Mouse (Mus musculus): ENCODE measurements at regions not wholly inside any gene's neighbourhood (a gene's known extent, or its start where the extent isn't known, plus 50 kb on each side); places are given as distances from the start of the nearest gene placed in this dataset.
"Not testable (repeated sequence)": the region's sequence is repeated elsewhere in the genome, so short reads cannot be mapped to it uniquely, and the experiment has no call there.

- DNase-seq (ENCODE audit: extremely low read depth) = no peak
- Histone ChIP-seq H3K79me2 (replicated peaks; ENCODE audit: control insufficient read depth, extremely low read depth, insufficient read depth, poor library complexity, severe bottlenecking) (no peaks in the 10 kb centered on the region), H3K9me3 (replicated peaks; ENCODE audit: low read length) (peaks cover 3% of the 10 kb centered on the region), H3K36me3 (replicated peaks in 1 of 2; ENCODE audit: control insufficient read depth in 1 of 2, insufficient read depth in 1 of 2, low read length in 1 of 2) (peaks cover 2 to 3% of the 10 kb centered on the region in 2 experiments), H3K4me2 (ENCODE audit: insufficient read depth, low read depth, poor library complexity, severe bottlenecking) (peak overlapping the region; percentile 75; the same call in 1 of the 2 replicates), H3K27ac (ENCODE audit: insufficient read depth, low read depth) (no peak overlapping the region), H3K4me1 (ENCODE audit: control insufficient read depth in 1 of 2, insufficient read depth in 2 of 2) (peaks cover 0 to 3% of the 10 kb centered on the region in 2 experiments; a peak in 2 of 4 replicates), H3K9ac (ENCODE audit: insufficient read depth, low read depth) (peak overlapping the region; percentile 64), H3K4me3 (replicated peaks in 1 of 3; ENCODE audit: low read depth in 2 of 3, low read length in 2 of 3, poor library complexity in 1 of 3) (peak overlapping the region; percentile 16 to 67 (median 55)), H3K27me3 (replicated peaks) (no peaks in the 10 kb centered on the region)
- dilution Hi-C loops (cut with MboI; ENCODE audit: extremely low pct_ligation_motif_present, extremely low pct_unique_long_range_greater_than_20kb, low sequenced_read_pairs) = no loop called here
- TF ChIP-seq ZNF384 (IDR thresholded peaks at IDR 0.05; ENCODE audit: low read depth, low read length) (peak; percentile 89), IRF4 (IDR thresholded peaks at IDR 0.05; ENCODE audit: low read depth, low read length) (no peak)
- in situ Hi-C loops (cut with MboI; ENCODE audit: low pct_ligation_motif_present, low pct_unique_long_range_greater_than_20kb, low sequenced_read_pairs) = no loop called here
These were observed 2591.1 kb downstream of the Gm37988 start for GRCm38 (mm10) chr1:7398678-7399218.

GRCm38 (mm10) chr1:7405651-7406050 lies 2598.0 kb downstream of the Gm37988 start:
- H3K4me1 ChIP-seq (ENCODE audit: control insufficient read depth in 1 of 2, insufficient read depth in 2 of 2); H3K27me3 ChIP-seq (replicated peaks); in situ Hi-C loops (cut with MboI; ENCODE audit: low pct_ligation_motif_present, low pct_unique_long_range_greater_than_20kb, low sequenced_read_pairs); H3K9me3 ChIP-seq (replicated peaks; ENCODE audit: low read length); H3K79me2 ChIP-seq (replicated peaks; ENCODE audit: control insufficient read depth, extremely low read depth, insufficient read depth, poor library complexity, severe bottlenecking); H3K9ac ChIP-seq (ENCODE audit: insufficient read depth, low read depth); H3K4me2 ChIP-seq (ENCODE audit: insufficient read depth, low read depth, poor library complexity, severe bottlenecking); DNase-seq (ENCODE audit: extremely low read depth); H3K4me3 ChIP-seq (replicated peaks in 1 of 3; ENCODE audit: low read depth in 2 of 3, low read length in 2 of 3, poor library complexity in 1 of 3); dilution Hi-C loops (cut with MboI; ENCODE audit: extremely low pct_ligation_motif_present, extremely low pct_unique_long_range_greater_than_20kb, low sequenced_read_pairs); H3K36me3 ChIP-seq (replicated peaks in 1 of 2; ENCODE audit: control insufficient read depth in 1 of 2, insufficient read depth in 1 of 2, low read length in 1 of 2); H3K27ac ChIP-seq (ENCODE audit: insufficient read depth, low read depth): not testable (repeated sequence)

- H3K9me3 ChIP-seq (replicated peaks; ENCODE audit: low read length) = no peaks in the 10 kb centered on the region
- no peaks in the 10 kb centered on the region for H3K79me2 ChIP-seq (replicated peaks; ENCODE audit: control insufficient read depth, extremely low read depth, insufficient read depth, poor library complexity, severe bottlenecking)
- DNase-seq (ENCODE audit: extremely low read depth) = no peak
- peaks cover 0 to 2% of the 10 kb centered on the region in 2 experiments; a peak in 1 of 4 replicates for H3K4me1 ChIP-seq (ENCODE audit: control insufficient read depth in 1 of 2, insufficient read depth in 2 of 2)
- H3K27ac ChIP-seq (ENCODE audit: insufficient read depth, low read depth) = no peak overlapping the region
- H3K36me3 ChIP-seq (replicated peaks in 1 of 2; ENCODE audit: control insufficient read depth in 1 of 2, insufficient read depth in 1 of 2, low read length in 1 of 2) = no peaks in the 10 kb centered on the region
- no peak for TF ChIP-seq TCF12 (IDR thresholded peaks at IDR 0.05; ENCODE audit: low read depth, low read length)
- TF ChIP-seq MYC (IDR thresholded peaks at IDR 0.05; ENCODE audit: low read depth, low read length) = no peak
- no peak for TF ChIP-seq MAZ (IDR thresholded peaks at IDR 0.05; ENCODE audit: low read depth, low read length)
- TF ChIP-seq POLR2A (IDR thresholded peaks at IDR 0.05; ENCODE audit: low read depth, low read length) = no peak
- no peak for TF ChIP-seq ZMIZ1 (IDR thresholded peaks at IDR 0.05; ENCODE audit: low read depth, low read length)
- TF ChIP-seq PAX5 (IDR thresholded peaks at IDR 0.05; ENCODE audit: low read length) = no peak
- TF ChIP-seq POLR2AphosphoS2 (IDR thresholded peaks at IDR 0.05; ENCODE audit: low read depth, low read length) = no peak
- TF ChIP-seq MAFK (IDR thresholded peaks at IDR 0.05; ENCODE audit: insufficient replicate concordance, low read length) = no peak
- TF ChIP-seq CHD1 (IDR thresholded peaks at IDR 0.05; ENCODE audit: low read depth, low read length) = no peak
- no peak for TF ChIP-seq ZC3H11A (IDR thresholded peaks at IDR 0.05; ENCODE audit: low read depth, low read length)
- TF ChIP-seq JUND (conservative IDR thresholded peaks at IDR 0.05; ENCODE audit: low read depth, low read length) = no peak
- TF ChIP-seq ZNF384 (IDR thresholded peaks at IDR 0.05; ENCODE audit: low read depth, low read length) = no peak
- no peak for TF ChIP-seq ZKSCAN1 (IDR thresholded peaks at IDR 0.05; ENCODE audit: borderline replicate concordance, low read depth, low read length)
- TF ChIP-seq MEF2A (IDR thresholded peaks at IDR 0.05; ENCODE audit: borderline replicate concordance, low read depth, low read length) = no peak
- no peaks in the 10 kb centered on the region for H3K27me3 ChIP-seq (replicated peaks)
- no peak overlapping the region for H3K4me2 ChIP-seq (ENCODE audit: insufficient read depth, low read depth, poor library complexity, severe bottlenecking)
- in situ Hi-C loops (cut with MboI; ENCODE audit: low pct_ligation_motif_present, low pct_unique_long_range_greater_than_20kb, low sequenced_read_pairs) = no loop called here
- dilution Hi-C loops (cut with MboI; ENCODE audit: extremely low pct_ligation_motif_present, extremely low pct_unique_long_range_greater_than_20kb, low sequenced_read_pairs) = no loop called here
- H3K9ac ChIP-seq (ENCODE audit: insufficient read depth, low read depth) = no peak overlapping the region
- no peak overlapping the region for H3K4me3 ChIP-seq (replicated peaks in 1 of 3; ENCODE audit: low read depth in 2 of 3, low read length in 2 of 3, poor library complexity in 1 of 3)
These were observed 2606.8 kb downstream of the Gm37988 start for GRCm38 (mm10) chr1:7414444-7414843.
